Comparison of ENCODE assay signal across 12 mouse cellular contexts in the genomic region with DNA sequence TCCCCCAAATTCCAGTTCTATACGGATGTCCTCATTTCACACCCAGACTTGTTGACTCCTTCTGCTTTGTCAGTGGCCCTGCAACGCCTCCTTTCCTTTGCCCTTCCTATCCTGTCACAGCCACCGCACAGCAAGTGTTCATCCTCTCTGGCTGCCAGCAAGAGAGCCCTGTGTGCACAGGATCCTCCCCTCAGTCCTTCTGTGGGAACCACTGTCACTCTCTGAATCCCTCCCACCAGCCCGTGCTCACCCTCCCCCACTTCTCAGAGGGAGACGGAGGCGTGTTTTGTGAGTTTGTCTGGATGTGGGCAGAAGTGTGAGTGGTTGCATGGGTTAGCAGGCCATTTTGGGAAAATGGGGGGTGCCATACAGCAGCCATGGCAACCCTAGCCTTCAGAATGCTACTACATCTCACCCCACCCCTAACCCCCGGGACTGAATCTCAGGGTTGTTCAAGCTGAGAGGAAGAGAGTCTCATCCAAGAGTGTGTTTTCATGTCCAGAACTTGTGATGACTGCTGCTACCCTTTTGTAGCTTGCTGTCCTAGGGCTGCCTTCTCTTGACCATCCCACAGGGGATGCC. TPM values are rescaled to one million over a fixed set of nuclear protein-coding genes. Genes with fewer than 3 reads are reported as not detected.
DNase-seq lines count a peak whose midpoint lies in the region; ATAC-seq and TF ChIP-seq lines count a peak whose summit lies in the region.
"Had no signal": no experiment of that assay in that cellular context is flagged by ENCODE, and none has a peak within 500 bp of the region (broad histone marks: within the 10 kb centered on the region; RNA-seq: fewer than 3 reads in every experiment).

No protein-coding gene starts in this region.

- no peak for ATAC-seq in megakaryocyte progenitor cell, adult 5-6 weeks (replicated peaks; ENCODE audit: poor library complexity)
- no peak for ATAC-seq in erythroblast, adult 5-6 weeks (replicated peaks; ENCODE audit: low FRiP score, poor library complexity, severe bottlenecking)

- intact Hi-C loops in left cerebral cortex, postnatal 14 days (cut with DNase I): no loop called here

- DNase-seq in kidney, postnatal 4 days: peak; percentile 23 to 42
- no peak for DNase-seq in kidney, adult 9 months
- DNase-seq in Muller cell, postnatal 12 days (ENCODE audit: inconsistent ontology term): peak; percentile 61
- DNase-seq in brain, embryonic 14.5 days (ENCODE audit: low read depth): peak; percentile 30
- peak; percentile 42 to 60 for DNase-seq in left cerebral cortex, postnatal 14 days (ENCODE audit: low spot score in 2 of 2)
- DNase-seq in gastrocnemius, postnatal 4 days (ENCODE audit: low spot score in 2 of 2): no peak

- no peak for TF ChIP-seq CTCF in brain, embryonic 14.5 days (IDR thresholded peaks at IDR 0.05; ENCODE audit: borderline replicate concordance, extremely low read depth, insufficient read depth, insufficient read length)

- TF ChIP-seq POLR2A in brain, embryonic 14.5 days (IDR thresholded peaks at IDR 0.05; ENCODE audit: borderline replicate concordance, extremely low read depth, insufficient read depth, insufficient read length, poor library complexity, severe bottlenecking): no peak

RNA-seq across cellular contexts. Expression of a gene that starts 5.9 kb away (rescaled TPM):
- not detected in 2 replicates for polyA plus RNA-seq in brain, embryonic 14.5 days (2012; rRNA removed)
- not detected for total RNA-seq in left cerebral cortex, postnatal 14 days (2021)
- total RNA-seq in megakaryocyte progenitor cell, adult 5-6 weeks (2015): not detected in 2 replicates
- total RNA-seq in megakaryocyte progenitor cell, adult 5-6 weeks (2017): not detected in 2 replicates
- total RNA-seq in gastrocnemius, postnatal 4 days (2021): not detected
- total RNA-seq in erythroblast, adult 5-6 weeks (2015; ENCODE audit: low replicate concordance): not detected in 2 replicates
- total RNA-seq in erythroblast, adult 5-6 weeks (2017; ENCODE audit: low replicate concordance): not detected in 2 replicates
- total RNA-seq: ES-E14 had no signal
- polyA plus RNA-seq: embryonic facial prominence, embryonic 13.5 days; gonadal fat pad, adult 2 months; liver, embryonic 16.5 days had no signal

RNA-seq across cellular contexts. Expression of a gene that starts 18.3 kb away (rescaled TPM):
- 17.3 and 24.5 TPM in 2 replicates for polyA plus RNA-seq in brain, embryonic 14.5 days (2012; rRNA removed)
- 100 to 1,000 TPM; 180 to 182 TPM for total RNA-seq in left cerebral cortex, postnatal 14 days (2021)
- total RNA-seq in megakaryocyte progenitor cell, adult 5-6 weeks (2015): 16.0 and 18.7 TPM in 2 replicates
- 11.9 and 12.8 TPM in 2 replicates for total RNA-seq in megakaryocyte progenitor cell, adult 5-6 weeks (2017)
- total RNA-seq in gastrocnemius, postnatal 4 days (2021): 10 to 100 TPM; 21.9 to 22.8 TPM
- total RNA-seq in erythroblast, adult 5-6 weeks (2015; ENCODE audit: low replicate concordance): 3.1 and 5.6 TPM in 2 replicates
- 3.8 and 4.5 TPM in 2 replicates for total RNA-seq in erythroblast, adult 5-6 weeks (2017; ENCODE audit: low replicate concordance)

RNA-seq across cellular contexts. Expression of a gene that starts 47.7 kb away (rescaled TPM):
- polyA plus RNA-seq in brain, embryonic 14.5 days (2012; rRNA removed): 35.0 and 39.5 TPM in 2 replicates
- total RNA-seq in left cerebral cortex, postnatal 14 days (2021): 10 to 100 TPM; 35.2 to 37.2 TPM
- total RNA-seq in megakaryocyte progenitor cell, adult 5-6 weeks (2015): 0.07 TPM in 1 of 2 replicates, not detected in the other
- total RNA-seq in megakaryocyte progenitor cell, adult 5-6 weeks (2017): 0.14 TPM in 1 of 2 replicates, not detected in the other
- 1 to 10 TPM in 1 of 2 experiments, under 1 TPM in 1; 0.49 to 1.2 TPM for total RNA-seq in gastrocnemius, postnatal 4 days (2021)
- total RNA-seq in erythroblast, adult 5-6 weeks (2015; ENCODE audit: low replicate concordance): not detected in 2 replicates
- not detected in 2 replicates for total RNA-seq in erythroblast, adult 5-6 weeks (2017; ENCODE audit: low replicate concordance)

Comparison
In these comparisons a context has a peak if more than half of its experiments do, and no peak if none do; other contexts are left out.
1. DNase-seq: peak in kidney, postnatal 4 days (2 of 2), Muller cell, postnatal 12 days (single experiment), brain, embryonic 14.5 days (single experiment) and left cerebral cortex, postnatal 14 days (2 of 2); none in kidney, adult 9 months (single experiment) and gastrocnemius, postnatal 4 days (0 of 2).
2. RNA of a gene that starts 18.3 kb away (total RNA-seq): 180 to 182 TPM in left cerebral cortex, postnatal 14 days; 21.9 to 22.8 TPM in gastrocnemius, postnatal 4 days, 11.9 to 18.7 TPM in megakaryocyte progenitor cell, adult 5-6 weeks and 3.1 to 5.6 TPM in erythroblast, adult 5-6 weeks; every median in the first group is over 4 times any median in the second.
3. RNA of a gene that starts 47.7 kb away (total RNA-seq): 35.2 to 37.2 TPM in left cerebral cortex, postnatal 14 days; 0.49 to 1.2 TPM in gastrocnemius, postnatal 4 days, 0.07 to 0.14 TPM in megakaryocyte progenitor cell, adult 5-6 weeks and not detected in erythroblast, adult 5-6 weeks; every median in the first group is over 10 times any median in the second.